Mouse (Mus musculus) adipocyte (in vitro differentiated cells): ENCODE measurements around the gene Dhrs11.
A peak's percentile ranks its signal among the peaks of the same experiment; 100 is the strongest.
"Not testable (repeated sequence)": the region's sequence is repeated elsewhere in the genome, so short reads cannot be mapped to it uniquely, and the experiment has no call there.

ENCODE experiments used
- DNase-seq: peaks from one replicate; pipeline ENCODE4 v3.0.0-alpha.2; 2016; ENCODE audit warnings: low spot score

Gene Dhrs11

DNA sequence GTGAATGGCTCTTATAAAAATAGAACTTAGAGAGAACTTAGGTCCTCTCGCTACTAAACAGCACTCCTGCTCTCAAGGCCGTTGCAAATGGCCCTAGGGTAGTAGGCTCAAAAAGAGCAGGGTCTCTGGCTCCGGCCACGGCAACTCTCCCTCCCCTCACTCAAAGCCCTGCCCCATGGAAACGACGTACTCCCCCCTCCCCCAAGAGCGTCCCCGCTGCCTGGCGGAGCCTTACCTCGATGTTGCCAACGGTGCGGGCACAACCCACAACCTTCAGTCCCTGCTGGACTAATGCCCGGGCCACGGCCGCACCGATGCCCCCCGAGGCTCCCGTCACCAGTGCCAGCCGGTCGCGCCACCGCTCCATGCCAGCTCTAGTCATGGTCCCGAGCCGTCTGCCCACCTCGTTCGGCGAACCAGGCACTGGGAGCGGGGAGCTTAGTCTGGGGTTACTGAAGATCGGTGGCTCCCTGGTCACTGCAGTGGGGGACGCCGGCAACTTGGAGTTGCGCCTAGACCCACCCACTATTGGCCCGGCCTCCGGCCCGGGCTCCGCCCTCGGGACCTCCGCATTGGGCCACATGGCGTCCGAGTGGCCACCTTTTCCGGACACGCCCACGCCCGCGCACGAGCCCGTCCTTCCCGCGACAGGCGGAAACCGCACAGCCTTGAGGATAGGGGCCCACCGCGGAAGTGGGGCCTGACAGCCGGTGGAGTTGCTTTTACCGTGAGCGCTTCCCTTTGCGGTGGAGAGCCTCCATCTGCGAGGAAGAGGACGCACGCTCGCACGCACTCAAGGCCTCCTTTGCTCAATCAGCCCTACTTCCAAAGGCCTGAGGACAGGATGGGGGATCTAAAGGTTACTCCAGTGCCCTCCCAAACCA is at the start of gene Dhrs11:
TSS of gene Dhrs11 (minus strand) at position 479 of the 884 bp plus-strand sequence.
- peak; percentile 87 for DNase-seq

DNA sequence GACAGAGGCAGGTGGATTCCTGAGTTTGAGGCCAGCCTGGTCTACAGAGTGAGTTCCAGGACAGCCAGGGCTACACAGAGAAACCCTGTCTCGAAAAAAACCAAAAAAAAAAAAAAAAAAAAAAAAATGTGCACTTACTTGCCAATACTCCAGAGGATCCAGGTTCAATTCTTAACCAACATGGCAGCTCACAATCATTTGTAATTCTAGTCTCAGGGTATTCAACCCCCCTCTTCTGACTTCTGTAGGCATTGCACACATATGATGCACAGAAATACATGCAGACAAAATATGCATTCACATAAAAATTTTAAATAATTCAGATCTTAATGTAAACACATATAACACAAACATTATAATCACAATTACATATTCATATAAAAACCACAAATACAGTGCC is 47.2 kb upstream of the Dhrs11 start:
- DNase-seq, result not testable (repeated sequence)

DNA sequence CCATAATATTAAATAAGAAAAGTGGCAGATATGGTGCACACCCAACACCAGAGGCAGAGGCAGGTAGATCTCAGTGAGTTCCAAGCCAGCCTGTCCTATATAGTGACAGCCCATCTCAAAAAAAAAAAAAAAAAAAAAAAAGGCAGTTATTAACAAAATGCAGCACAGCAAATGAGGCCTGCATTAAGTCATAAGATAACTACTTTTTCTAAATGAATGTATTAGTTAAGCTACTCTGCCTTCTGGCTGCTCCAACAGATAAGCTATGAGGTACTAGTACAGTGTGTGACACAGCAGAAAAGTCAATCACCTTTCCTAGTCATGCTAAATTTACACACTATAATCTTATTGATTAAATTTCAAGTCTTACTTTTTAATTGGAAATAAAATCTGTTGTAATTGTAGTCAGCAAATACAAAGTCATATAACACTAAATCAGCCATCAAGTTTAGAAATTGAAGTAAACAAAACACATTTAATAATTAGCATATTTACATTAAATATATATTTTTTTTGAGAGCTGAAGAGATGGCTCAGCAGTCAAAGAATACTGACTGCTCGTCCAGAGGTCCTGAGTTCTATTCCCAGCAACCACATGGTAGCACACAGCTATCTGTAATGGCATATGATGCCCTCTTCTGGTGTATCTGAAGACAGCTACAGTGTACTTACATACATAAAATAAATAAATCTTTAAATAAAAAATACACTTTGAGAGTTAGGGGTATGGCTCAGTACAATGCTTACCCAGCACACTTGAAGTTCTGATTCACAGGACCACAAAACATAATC is 44.4 kb upstream of the Dhrs11 start:
- no peak for DNase-seq

DNA sequence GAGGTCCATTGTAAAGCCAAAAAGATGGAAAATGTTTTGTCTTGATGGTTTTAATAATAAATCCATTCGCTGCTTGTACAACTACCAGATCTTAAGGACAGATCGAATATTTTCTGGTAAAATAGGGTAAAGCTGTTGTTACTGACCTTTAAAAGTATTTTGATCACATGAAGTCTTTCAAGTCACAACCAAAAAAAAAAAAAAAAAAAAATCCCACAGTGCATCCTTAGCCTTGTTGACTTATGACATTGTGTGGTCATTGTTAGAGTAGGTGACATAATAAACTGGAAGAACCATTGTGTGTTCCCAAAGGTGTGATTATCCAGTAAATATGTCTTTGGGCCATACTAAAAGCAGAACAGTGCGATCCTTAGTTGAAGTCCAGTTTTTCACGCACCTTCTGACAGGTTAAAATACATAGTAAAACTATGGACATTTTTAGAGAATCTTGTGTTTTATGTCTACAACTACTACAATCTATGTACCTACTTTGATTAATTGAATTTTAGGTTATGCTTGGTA is 42.8 kb upstream of the Dhrs11 start:
- peak; percentile 35 for DNase-seq

DNA sequence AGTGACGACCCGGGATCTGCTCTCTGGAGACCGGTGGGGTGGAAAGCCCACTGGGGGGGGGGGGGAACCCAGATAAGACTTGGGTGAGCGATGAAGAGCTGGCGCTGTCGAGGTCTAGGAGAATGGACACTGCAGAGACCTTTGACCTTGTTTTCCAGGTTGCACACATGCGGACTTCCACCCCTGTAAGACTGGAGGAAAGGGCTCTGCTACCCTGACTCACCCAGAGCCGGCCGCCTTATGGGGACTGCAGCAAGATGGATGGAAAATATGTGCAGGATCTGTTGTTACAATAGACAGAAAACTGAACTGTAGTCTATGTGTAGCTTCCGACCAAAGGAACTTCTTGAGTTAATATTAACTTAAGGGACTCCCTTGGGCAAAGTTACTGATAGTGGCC is 42.3 kb upstream of the Dhrs11 start:
- DNase-seq, result peak; percentile 81

DNA sequence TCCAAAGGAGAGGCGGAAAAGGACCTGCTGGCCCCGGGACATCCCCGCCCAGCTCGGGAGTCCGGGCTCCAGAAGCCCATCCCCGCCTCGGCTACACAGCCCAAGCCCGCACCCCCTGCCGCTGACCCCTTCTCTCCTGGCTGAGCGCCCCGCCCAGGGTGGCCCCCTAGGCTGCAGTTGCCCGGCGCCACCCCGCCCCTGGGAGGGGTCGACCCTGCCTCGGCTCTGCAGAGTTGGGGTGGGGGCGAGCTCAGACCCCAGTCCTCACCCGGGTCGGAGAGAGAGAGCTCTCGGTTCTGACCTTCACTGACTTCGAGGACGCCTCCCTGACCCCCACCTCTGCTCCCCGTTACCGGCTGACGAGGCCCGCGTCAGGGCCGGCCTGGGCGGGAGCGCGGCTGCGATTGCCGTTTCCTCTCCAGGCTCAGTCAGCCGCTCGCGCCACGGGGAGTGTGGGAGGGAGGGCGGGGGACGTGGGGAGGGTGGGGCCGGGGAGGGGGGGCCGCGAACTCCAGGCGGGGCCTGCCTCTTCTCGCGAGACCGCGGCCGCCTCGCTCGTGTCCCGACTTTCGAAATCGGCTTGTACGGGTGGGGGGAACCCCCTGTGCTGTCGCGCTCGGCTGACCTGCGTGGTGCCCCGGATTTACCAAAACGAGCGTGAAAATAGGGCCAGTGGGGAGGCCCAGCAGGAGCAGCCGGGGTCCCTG is 41.7 kb upstream of the Dhrs11 start, which contains the start of gene Ggnbp2:
TSS of gene Ggnbp2 (minus strand) at position 481 of the 707 bp plus-strand sequence.
- peak; percentile 93 for DNase-seq

DNA sequence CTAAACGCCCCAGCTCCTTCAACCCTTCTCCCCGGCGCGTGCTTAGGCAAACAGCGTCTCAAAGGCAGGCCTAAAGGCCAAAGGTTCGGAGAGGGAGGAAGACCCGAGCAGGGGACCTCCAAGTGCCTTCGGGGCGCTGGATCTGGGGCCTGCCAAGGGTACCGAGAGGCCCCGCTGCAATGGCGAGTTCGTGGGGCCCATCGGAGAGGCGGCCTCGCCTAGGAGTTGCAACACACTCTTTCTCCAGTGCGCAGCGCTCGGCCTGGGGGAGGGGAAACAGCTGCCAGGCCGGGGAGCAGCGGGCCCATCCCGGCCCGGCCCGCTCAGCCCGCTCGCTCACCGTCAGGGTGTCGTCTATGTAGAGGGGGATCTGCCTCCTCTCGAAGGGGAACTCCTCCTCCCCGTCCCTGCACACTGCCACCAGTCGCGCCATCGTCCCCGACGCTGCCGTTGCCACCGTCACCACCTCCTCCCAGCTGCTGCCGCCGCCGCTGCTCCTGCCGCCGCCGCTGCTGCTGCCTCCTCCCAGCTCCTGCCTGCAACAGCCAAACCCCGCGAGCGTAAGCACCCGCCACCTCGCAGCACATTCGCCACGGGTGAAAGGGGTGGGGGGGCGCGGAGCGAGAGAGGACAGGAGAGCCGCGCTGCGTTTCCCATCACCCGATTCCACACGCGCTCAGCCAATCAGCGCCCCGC is 40.9 kb upstream of the Dhrs11 start:
- DNase-seq, result peak; percentile 94

DNA sequence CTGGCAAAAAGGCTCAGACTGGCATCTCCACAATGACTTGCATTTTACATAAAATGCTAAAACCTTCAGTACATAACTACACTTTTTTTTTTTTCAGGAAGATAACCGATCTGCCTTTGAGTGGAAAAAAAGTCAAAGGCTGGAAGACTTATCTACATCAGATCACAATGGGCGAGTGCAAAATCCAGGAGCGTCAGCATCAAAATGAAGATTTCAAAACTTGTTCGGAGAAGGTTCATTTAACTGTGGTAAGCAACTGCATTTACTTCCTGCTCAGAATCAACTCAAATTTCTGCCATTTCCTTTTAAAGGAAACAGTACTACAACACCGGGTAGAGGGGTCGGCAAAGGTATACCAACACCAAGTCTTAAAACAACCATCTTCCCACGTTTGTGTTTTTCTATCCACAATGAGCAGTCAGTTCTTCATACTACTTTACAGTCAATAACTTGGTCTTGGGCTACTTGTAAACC is 40.0 kb upstream of the Dhrs11 start:
- no peak for DNase-seq

DNA sequence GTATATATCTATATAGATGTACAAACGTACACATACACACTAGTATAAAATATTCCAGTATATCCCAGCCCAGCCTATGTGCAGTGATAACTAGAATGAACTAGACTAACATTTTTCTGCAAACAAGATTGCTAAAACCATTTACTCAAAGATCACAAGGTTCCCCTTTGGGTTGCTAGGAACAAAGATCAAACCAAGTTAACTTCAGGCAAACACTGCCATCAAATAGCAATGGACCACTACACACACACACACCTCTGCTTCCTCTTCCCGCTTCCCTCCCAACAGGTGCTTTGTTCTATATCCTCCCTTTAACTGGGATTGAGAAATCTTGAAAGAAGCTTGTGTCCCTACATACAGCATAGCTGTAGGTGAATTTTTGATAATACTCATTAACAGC is 38.8 kb upstream of the Dhrs11 start:
- DNase-seq, result no peak

DNA sequence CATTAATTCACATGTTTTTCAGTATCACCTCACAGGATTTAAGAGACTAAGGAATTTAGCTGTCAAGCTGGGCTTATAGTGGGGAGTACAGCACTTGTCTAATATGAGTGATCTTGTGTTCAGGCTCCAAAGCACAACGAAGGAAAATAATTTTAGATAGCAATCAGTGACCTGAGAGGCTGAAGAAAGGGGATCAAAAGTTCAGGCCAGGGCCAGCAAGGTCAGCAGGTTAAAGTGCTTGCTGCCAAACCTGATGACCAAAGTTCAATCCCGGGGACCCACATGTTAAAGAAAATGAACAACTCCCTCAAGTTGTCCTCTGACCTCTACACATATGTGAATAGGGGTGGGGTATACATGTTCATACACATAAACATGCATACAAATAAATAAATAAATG is 36.5 kb upstream of the Dhrs11 start:
- DNase-seq, result no peak

DNA sequence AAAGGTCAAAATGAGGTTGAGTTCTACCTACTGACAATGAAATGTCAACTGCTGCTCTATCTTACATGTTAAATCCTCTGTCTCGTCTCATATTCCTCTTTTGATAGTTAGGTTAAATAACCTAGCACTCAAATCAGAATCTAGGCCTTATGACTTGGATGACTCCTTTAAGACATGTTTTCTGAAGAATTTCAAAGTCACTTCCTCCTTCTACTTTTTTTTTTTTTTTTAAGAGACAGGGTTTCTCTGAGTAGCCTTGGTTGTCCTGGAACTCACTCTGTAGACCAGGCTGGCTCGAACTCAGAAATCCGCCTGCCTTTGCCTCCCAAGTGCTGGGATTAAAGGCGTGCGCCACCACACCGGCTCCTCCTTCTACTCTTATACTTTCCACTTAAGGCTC is 26.5 kb upstream of the Dhrs11 start:
- no peak for DNase-seq

DNA sequence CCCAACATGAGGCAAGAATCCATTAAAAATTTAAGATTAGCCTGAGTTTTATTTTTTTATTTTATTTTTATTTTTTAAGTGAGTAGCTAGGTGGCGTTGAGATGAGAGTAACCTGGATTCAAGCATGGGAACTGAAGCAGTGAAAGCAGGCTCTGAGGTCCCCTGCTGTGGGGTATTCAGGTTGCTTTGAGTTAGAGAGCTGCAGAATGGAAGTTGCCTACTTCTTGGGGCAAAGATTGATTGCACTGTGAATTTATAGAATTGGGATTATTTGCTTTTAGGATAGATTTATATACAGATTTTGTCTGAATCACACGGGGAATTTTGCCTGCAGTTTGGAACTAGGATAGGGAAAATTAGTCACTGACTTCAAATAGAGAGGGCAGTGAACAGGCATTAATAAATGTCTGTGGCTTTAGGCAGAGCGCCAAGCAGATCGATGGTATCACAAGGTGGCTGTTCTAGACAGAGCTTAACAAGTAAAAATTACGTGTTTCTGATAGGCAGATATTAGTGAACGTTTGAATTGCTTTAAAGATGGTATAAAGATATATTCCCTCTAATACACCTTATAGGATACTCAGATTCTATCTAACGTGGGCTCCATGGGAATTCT is 18.8 kb upstream of the Dhrs11 start:
- no peak for DNase-seq

DNA sequence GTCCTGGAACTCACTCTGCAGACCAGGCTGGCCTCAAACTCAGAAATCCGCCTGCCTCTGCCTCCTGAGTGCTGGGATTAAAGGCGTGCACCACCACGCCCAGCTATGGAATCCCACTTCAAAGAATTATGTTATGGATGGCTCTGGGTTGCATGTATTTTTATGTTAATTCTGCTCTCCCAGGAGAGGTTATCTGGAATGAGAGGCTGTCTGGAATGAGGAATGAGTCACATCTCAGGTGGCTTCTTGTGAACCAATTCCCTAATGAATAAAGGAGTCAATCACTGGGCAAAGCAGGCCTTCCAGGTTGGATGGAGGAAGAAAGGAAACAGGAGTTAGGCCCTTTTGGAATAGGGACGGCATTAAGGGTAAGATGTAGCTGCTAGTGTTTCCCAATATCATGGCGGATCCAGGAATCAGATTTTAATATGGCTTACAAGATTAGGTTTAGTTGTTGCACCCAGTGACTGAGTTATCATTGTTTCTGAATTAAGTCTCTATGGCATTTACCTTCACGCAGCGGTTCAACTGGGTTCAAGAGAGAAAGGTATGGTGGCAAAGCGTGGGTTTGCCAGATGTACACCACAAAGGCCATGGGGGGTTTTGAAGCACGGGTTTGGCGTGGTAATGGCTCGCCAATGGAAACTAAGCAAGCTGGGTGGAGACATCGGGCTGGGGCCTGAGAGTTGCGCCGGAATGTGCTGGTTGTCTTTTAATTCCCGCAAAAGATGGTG is 18.1 kb upstream of the Dhrs11 start:
- DNase-seq, result no peak

DNA sequence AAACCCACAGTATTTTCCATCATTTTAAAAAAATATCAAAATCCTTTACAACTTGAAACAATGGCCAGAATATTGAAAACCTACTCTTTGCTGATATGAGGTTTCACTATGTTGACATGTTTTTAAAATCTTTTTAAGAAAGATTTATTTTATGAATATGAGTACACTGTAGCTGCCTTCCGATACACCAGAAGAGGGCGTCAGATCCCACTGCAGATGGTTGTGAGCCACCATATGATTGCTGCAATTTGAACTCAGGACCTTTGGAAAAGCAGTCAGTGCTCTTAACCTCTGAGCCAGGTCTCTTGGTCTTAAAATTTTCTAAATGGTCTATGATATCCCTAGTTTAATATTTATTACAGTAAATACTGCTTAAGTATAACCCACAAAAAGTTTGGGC is 10.5 kb upstream of the Dhrs11 start:
- no peak for DNase-seq

DNA sequence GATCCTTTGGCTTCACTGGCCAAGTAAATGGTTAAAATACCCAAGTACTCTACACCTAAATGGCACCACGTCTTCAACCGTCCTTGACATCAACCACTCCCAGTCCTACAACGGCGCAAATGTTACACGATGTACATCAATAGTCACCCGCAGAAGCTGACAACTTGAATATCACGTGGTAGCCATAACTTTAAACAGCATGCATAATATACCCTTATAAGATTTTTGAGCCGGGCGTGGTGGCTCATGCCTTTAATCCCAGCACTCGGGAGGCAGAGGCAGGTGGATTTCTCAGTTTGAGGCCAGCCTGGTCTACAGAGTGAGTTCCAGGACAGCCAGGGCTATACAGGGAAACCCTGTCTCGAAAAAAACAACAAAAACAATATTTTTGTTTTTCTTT is 701 bp upstream of the Dhrs11 start:
- not testable (repeated sequence) for DNase-seq

DNA sequence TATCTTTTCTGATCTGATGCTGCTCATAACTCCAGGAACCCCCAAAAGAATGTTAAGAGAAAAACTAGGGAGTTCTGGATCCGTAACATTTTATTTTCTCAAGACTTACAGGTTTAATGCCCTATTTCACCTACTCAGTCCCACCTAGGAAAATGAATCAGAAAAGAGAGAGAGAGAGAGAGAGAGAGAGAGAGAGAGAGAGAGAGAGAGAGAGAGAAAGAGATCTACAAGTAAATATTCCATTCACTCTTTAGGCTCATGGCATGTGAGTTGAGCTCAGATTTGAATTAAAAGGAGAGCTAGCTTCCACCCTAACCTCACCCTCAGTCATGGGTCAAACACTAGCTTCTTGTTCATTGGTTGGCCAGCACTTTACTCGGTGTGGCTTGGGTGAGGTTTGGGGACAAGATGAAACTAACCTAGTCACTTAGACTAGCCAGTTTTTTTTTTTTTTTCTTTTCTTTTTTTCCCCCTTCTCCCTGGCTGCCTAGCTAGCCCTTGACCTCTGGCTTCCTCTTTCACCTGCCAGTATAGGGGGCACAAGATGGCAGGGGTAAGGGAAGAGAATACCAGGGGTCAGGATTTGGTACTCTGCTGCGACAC is 792 bp downstream of the Dhrs11 start:
- peak; percentile 47 for DNase-seq

DNA sequence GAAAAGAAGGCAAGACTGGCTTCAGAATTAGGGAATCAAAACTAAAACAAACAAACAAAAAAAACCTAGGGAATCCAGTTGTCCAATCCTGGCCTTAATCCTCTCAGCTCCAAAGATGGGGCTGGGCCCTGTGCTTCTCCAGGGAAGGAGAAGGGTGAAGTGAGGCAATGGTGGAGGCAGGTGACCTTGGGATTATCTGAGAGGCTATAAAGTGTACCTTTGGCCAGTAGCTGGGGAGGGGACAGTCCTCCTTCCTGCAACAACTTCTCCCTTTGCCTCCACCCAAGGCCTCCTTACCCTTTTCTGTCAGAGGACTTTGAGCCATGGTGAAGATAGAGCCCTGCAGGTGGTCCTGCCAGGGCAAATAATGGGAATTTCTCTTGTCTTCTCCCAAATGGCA is 1.3 kb downstream of the Dhrs11 start:
- no peak for DNase-seq

DNA sequence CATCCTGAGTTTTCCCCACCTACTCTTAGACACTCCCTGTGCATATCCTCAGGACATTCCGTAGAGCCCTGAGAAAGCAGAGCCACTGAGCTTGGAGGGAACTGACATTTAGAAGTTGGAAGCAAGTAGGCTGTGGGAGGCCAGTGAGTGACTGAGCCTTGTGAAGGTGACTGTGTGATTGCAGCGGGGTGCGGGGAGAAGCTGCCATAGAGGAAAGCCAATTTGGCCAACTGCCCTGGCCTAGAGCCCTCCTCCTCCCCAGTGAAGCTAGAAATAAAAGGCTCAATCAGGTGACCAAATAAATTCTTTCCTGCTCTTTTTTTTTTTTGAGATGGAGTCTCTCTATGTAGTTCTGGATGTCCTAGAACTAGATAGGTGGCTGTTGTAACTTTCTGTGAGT is 2.6 kb downstream of the Dhrs11 start:
- DNase-seq, result peak; percentile 74

DNA sequence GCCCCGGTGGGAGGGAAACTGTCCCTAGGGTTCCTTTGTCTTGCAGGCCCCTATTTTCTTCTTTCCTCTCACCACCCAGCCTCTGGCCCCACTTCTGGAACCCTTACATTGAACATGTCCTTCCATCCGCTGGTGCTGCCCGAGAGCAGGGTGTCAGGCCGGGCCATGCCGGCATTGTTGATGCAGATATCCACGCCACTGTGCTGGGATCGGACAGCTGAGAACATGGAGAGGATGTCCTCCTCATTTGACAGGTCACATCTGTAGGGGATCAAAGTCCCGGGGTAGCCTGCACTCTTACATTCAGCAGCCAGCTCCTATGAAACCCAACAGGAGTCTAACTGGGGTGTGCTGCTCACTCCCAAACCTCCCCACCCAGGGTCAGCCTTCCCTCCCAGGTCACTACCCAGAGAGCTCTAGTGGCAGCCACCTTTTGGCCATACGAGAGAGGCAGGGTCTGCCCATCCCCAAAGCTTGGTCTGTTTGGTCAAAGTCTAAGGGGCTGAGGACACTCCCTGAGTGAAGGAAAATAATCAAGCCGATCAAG is 3.5 kb downstream of the Dhrs11 start:
- DNase-seq, result no peak

DNA sequence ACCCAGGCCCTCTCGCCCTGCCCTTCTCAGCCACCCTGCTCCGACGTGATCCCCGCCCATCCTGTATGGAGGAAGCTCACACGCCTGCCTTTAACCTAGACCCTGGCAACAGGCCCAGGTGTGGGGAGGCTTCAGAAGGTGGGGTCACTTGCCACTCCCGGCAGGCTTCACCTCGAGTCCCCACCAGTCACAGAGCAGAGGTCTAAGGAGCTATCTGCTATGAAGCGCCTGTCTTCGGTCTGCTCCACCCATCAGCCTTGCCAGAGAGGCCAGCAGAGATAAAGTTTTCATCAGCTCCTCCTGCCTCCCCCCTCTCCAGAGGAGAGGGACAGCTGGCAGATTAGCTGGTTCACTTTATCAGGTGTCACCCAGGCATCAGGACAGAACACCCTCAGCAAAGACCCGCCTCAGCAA is 5.3 kb downstream of the Dhrs11 start:
- no peak for DNase-seq
